Mouse (Mus musculus) kidney, postnatal 25 days (tissue): ENCODE data around the gene Nktr.

Experiments used
- DNase-seq, 2 experiments: peaks; one replicate each; pipeline ENCODE4 v3.0.0; 2021; ENCODE audit warnings: mixed read lengths in 2 of 2

The Nktr gene

DNA sequence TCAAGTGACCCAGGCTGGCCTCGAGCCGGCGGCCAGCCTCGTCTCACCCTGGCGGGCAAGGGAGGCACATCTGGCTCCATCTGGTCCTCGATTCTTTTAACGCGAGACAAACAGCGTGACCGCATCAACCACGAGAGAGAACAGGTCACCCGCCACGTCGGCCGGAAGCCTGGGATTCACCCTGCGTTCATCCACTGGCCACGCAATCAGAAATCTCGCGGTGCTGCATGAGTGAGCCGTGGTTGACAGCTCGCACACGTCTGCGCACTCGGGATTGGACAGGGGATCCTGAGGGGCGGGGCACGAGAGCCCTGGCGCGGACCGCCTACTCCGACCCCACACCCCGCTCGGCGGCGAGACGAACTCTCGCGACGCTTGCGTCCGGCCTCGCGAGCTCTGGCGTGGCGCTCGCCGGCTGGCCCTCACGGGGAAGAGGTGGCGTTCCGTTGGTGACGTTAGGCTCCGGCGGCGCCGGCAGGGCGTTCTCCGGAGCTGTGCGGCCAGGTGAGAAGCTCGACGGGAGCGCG lies at the start of gene Nktr:
Gene Nktr (plus strand): TSS at position 378 of the 527 bp plus-strand sequence.
- DNase-seq, result peak; percentile 98 to 99

DNA sequence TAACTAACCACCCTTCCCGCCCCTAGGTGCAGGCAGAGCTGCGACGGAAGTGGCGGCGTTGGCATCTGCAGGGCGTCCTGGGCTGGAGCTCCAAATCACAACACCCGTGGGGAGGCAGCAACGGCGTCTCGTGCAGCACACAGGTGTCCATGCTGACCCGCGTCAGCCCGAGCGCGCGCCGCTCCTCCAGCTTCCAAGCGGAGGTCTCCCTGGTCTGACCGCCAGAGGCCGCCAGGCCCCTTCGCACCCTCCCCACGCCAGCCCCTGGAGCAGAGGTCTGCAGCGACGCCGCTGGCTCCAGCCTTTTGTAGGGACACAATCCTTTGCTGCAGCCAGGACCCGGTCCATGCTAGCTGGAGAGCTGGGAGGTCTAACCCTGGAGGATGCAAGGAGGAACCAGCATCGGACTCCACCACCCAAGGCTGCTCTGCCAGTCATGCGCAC lies 49.6 kb upstream of the Nktr start:
- DNase-seq, result peak; percentile 64 to 77

DNA sequence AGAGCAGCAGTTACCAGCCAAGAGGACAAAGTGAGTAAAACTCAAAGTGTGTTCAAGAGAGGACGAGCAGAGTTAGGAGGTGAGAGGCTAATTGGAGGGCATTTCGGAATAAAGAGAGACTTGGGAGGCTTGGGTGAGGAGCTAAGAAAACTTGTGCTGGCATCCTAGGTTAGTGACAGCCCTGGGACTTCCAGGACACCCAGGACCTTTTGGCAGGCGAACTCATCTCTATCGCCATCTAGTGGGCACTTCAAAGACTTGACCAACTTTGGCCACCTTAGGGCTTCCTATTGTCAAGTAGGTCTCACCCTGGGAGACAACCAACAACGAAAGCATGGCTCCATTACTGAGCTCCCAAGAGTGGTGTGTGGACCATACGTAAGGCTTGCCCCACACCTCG lies 47.7 kb upstream of the Nktr start:
- DNase-seq, result peak; percentile 52 to 55

DNA sequence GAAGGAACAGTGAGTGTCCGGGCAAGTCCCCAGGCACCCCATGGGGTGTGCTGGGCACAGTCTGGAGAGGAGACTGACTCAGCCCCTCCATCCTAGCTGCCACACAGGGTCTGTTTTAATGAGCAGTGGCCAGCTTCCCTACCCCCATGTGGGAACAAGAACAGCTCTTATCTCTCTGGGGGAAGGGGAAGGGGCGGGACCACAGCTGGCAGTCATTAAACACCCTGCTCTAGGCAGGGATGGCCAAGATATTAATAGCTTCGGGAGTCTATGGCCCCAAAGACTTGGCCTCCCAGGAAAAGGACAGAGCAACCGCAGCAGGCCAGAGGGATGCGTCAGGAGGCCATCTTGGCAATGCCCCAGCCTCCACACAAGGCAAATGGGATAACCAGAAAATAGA lies 46.7 kb upstream of the Nktr start:
- DNase-seq, result peak; percentile 35 to 60

DNA sequence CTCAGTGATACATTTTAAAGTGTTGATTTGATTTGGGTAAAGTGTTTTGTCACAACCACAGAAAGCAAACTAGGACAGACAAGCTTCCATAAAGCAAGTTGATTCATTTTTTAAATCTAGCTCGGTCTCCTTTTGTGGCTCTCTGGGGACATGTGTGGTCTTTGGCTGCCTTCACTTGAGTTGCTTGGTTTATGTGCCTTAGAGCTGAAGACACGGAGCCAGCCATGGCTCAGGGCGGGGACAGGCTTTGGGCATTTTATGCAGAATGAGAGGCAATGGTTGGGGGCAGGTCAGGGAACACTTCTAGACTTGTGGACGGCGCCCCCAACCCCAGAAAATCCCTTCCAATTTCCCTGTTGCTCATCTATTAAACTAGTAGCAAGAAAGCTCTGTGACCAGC lies 45.3 kb upstream of the Nktr start:
- DNase-seq, result no peak

DNA sequence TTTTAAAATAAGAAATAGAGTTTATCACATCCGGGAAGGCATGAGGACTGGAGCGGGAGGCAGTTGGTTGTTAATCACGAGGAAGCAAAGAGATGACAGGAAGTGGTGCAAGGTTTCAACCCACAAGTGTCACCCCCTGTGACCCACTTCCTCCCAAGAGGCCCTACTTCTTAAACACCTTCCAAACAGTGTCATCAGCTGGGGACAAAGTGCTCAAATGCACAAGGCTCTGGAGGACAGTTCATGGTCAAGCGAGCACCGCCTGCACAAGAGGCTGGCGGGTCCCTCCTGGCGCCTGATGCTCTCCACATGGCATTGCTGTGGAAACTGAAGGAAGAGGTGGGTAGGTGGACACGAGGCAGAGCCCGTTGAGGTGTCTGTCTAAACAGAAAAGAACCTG lies 44.0 kb upstream of the Nktr start:
- peak in 1 of 2 experiments; percentile 25 for DNase-seq

DNA sequence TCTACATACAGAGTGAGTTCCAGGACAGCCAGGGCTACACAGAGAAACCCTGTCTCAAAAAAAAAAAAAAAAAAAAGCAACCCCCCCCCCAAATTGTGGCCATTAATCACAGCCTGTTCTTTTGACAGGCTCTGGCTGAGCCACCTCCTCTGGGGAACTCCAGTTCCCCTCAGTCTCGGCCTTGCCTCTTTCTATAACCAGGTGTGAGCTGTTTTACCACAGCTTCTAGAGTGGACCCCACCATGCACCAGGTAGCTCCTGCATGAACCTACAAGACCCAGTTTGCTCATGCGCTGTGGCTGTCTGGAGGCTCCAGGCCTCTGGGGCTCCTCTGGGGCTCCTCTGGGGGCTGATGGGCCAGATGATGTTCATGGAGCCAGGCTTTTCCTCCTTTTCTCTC lies 43.4 kb upstream of the Nktr start:
- DNase-seq, result no peak

DNA sequence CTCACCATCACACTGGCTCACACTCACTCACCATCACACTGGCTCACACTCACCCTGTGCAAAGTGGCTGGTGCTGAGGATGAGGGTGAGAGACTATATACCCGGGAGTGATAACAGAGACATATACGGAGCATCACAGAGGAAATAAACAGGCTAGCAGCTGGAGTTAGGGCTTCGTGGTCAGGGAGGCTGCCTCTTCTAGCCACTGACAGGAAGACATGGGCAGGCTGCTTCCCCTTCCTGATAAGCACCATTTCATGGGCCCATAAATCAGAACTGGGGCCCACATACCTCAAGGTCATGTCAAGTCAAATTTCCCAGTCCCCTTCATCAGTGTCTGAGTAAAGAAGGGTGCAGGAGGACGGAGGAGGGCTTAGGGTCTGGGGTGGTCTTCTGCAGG lies 41.9 kb upstream of the Nktr start:
- no peak for DNase-seq

DNA sequence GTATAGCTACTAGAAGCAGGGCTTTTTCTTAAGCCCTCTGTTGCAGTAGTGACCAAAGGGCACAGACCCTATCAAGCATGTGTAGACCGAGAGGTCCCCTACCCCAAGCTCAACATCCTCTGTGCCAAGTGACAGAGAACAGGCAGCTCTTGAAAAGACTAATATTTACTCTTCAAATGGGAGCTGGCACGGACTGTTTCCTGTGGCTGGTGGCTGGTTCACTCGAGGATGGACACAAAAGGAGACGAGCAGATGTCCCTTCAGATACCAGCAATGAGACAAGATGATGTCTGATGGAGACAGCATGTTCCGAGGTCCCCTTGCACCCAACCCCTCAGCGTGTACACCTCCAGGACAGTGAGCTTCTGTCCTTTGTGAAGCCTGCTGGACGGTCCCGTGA lies 41.5 kb upstream of the Nktr start:
- no peak for DNase-seq

DNA sequence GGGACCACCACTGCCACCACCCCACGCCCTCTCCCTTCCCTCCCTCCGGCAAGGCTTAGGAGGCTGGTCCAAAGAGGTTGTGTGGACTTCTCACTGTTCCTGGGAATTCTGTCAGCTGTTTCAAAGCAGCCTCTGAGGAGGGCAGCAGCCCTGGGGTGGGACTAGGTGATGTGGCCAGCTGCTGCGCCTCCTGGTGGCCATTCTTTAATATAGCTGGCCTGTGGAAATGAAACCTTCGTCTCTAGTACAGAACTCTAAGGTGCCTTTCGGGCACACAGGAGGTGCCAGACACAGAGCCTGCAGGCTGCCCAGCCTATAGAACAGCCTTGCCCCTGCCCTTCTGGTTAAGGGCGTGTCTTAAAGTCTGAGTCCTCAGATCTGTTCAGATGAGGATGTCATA lies 39.4 kb upstream of the Nktr start:
- peak in 1 of 2 experiments; percentile 57 for DNase-seq

DNA sequence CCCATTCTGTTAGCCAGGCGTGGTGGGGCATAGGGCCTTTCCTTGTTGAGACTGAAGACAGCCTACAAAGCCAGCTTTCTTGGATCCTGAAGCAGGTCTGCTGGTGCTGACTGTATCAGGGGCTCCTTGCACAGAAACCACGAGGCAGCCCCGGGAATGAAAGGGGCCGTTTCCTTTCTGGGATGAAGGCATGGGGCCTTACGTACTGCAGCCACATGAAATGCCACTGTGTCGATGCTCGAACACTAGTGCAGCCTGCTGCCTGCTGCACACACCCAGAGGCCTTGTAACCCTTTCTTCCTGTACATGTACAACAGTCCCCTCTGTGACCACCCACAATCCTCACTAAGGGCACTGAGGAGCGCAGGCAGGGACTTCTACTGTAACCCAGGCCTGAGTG lies 37.8 kb upstream of the Nktr start:
- DNase-seq, result no peak

DNA sequence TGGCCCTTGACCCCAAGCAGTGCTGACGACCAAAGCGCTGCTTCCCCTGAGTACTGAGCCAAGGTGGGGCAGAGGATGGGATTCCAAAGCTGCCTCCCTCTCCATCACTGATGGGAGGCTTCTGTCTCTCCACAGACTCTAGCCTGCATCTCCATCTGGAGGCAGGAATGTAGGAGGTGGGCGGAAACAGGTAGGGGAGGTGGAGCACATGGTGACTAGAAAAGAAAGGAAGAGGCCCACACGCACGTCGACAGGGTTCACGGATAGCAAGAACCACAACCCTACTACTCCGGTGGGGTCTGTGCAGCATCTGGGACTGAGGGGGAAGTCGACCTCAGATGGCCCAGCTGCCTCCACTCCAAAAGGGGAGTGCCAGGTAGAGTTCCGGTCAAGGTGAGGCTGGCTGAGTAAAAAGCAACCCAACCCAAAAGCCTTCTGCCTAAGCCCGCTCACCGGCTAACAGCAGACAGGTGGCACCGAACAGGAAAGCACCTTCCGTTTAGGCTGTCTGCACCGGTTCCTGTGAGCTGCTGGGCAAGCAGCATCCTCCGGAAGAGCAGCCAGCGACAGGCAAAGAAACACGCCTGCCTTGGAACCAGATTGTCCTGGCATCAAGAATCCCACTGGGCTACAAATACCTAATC lies 36.8 kb upstream of the Nktr start:
- no peak for DNase-seq

DNA sequence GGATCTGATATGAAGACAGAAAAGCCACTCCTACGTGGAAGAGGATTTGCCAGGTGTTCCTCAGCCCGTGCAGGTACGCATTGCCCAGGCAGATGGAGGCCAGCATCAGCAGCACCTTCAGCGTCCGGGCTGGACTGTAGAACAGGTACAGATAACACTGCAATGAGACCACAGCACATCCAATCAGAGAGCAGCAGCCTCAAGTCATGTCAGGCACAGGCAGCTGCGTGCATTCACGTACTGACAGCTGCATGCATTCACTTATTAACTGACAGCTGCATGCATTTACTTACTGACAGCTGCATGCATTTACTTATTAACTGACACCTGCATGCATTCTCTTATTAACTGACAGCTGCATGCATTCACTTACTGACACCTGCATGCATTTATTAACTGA lies 34.3 kb upstream of the Nktr start:
- no peak for DNase-seq

DNA sequence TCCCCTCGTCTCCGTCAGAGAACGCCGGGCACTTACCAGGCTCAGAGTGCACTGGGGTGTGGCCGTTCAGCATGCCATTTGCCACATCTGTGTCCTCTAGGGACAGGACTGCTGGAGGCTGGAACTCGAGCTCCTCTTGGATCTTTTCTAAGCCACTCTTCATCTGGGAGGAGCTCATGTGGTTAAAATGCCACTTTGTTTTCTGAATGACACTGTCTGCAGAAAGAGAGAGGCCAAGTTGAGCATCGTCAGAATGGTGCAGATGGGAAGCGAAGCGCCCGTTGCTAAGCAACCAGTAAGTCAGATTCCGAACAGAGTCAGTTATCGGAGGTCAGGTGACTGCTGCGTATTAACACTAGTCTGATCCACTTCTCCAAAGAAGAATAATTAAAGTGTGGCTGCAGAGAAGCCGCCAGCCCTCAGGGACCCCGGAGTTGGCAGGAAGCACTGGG lies 28.7 kb upstream of the Nktr start:
- DNase-seq, result no peak

DNA sequence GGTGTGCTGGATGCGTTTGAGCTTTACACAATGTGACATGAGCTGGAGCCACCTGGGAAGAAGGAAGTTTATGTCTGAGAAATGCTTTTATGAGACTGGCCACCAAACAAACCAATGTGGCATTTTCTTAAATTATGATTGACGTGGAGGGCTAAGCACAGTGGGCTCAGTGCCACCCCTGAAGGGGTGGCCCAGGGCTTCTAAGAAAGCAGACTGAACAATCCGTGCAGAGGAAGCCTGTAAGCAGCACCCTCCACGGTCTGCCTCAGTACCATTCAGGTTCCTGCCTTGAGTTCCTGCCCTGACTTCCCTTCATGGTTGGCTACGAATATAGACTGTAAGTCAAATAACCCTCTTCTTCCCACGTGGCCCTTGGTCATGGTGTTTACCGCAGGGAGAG lies 28.2 kb upstream of the Nktr start:
- DNase-seq, result no peak

DNA sequence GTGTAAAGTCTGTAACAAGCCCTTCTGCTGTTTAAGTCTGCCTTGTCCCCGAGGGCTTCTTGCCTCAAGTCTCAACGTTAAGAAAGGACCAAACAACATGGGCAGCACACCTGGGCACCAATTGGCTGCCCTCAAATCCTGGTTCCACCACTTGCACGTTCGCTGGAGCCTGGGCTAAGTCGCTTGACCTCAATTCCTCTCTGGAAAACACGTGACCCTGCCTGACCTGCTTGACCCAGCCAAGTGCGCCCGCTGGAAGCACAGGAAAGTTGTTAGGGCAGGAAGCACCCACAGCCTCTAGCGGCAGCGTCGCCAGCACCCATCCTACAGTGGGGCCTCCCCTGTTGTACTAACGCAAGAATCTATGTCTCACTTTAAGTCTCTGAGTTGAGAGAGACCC lies 24.2 kb upstream of the Nktr start:
- no peak for DNase-seq

DNA sequence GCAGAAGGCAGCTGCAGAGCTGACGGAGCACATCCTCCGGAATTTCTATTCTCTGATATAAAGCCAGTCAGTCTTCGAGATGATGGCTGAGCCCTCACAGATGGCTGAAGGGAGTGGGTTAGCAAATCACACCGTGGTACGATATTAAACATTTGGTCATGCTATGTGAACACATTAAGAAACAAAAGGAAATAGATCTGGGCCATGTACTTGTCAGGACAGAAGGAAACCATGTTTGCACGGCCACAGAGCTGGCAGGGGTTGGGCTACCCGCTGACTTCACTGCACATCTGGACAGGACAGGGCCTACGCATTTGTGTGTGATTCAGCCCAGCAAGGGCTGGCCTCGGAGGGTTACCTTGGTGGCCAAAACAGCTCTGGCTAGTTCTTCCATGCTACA lies 22.3 kb upstream of the Nktr start:
- no peak for DNase-seq

DNA sequence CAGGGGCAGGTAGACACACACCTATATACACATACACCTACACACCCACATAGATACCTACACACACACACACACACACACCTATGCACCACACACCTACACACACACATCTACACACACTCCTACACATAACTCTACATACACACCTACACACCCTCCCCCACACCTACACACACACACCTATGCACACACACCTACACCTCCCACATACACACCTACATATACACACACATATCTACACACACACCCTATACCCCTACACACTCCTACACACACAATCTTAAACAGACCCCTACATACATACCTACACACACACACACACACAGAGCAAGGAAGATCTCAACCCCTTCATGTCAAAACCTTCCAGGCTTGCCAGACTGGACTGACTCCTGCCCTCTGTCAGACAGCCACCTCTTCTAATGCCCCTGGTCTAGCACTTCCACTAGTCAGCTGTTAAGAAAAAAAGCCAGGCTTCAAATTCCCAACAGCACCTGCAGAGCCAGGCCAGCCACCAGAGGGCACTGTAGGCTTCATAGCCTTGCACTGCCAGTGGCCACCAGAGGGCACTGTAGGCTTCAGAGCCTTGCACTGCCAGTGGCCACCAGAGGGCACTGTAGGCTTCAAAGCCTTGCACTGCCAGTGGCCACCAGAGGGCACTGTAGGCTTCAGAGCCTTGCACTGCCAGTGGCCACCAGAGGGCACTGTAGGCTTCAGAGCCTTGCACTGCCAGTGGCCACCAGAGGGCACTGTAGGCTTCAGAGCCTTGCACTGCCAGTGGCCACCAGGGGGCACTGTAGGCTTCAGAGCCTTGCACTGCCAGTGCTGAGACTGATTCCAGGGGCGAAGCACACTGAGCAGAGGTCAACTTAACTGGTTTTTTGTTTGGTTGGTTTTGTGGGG lies 21.6 kb upstream of the Nktr start:
- DNase-seq, result peak; percentile 65 to 77

DNA sequence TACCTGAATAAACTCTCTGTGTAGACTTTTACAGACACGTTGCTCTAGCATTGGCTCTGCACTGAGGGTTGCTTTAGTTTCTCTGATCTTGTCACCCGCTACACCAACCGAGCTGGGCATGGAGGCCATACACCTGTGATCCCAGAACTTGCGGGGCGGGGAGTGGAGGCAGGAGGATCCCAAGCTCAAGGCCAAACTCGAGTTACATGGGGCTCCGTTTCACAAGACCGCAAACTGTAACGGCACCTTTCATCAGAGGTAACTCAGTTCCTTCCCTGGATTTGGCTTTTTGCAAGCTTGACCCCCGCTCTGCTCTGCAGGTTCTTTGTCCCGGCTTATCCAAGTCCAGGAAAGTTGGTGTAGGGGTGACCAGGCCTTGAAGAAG lies 14.7 kb upstream of the Nktr start:
- peak in 1 of 2 experiments; percentile 39 for DNase-seq

DNA sequence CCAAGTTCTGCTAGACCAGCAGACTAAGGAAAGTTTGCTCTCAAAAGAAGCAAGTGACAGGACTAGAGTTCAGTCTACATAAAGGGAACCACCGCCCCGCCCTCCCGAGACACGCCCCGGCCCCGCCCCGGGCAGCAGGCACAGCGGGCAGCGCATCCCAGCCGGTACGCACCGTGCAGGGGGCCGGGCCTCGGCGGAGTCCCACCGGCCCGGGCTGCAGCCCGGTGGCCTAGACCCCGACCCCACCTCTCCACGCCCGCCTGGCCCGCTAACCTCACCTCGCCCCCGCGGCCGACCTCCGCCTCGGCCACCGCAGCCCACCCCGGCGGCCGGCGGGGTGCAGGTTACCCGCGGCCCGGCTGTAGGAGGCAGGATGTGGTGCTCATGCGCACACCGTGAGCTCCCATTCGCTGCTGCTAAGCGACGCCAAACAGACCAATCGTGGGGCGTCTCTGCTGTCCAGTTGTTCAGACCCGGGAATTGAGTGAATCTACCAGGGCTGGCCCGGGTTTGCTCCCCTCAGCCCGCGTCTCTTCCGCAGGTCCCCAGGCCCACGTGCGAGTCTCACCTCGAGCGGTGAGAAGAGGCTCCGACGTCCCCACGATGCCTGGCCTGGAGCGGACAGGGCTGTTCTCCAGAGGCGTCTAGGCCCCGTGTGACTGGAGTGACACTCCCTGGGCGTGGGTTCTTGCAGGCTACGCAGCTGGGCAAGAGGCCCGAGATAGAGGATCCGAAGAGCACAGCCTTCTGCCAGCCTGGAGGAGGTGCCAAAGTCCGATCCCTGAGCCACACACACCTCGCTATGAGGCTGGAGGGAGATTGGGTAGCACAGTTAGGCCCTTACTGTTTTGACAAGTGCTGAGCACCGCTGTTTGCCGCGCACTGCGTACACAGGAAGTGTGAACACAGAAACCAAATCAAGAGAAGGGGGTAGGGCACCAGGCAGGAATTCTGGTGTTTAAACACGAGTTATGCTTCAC lies 14.0 kb upstream of the Nktr start, which contains the start of gene Sec22c:
Gene Sec22c (minus strand): TSS at position 845 of the 980 bp plus-strand sequence.
- DNase-seq, result peak; percentile 91 to 96

DNA sequence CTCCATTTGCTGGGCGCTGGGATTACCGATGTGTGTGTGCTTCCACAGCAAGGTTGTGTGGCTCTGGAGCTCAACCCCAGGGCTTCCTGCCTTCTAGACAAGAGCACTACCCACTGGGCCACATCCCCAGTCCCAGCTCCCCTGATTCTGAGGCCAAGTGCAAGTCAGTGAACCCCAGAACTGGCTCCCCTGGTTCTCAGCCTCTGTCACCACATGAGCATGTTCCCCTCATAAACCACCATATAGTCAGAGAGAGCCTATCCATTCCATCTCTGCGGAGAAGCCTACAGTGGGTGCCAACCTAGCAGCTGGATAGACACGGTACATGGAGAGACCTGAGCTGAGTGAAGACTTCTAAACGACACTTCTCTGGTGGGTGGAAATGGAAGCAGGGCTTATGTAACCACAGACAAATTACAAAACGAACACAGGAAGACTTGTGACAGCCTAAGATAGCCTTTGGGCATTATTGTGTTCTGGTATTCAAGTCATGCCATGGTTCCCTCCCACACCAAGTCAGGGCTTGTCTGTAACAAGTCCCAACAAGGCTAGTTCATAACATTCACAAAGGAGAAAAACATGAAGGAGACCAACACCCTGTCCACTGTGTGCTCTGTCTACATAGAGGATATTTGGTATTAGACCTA lies 12.8 kb upstream of the Nktr start:
- DNase-seq, result peak in 1 of 2 experiments; percentile 17

DNA sequence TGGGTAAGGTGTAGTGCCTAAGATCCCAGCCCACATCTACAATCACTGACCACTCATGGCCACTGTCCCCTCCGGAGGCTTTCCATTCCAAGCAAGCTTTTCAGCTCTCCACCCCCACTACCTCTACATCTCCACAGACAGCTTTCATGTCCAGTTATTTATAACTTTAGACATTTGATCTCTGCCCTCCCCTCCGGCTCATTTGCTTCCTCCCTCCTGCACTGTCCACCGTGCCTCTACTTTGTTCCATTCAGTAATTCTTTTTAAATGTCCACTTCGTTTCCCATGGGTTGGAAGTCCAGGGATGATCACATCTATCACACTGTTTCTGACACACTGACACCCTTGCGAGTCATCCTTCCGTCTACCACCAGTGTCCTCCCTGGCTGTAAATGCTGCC lies 11.2 kb upstream of the Nktr start:
- DNase-seq, result peak in 1 of 2 experiments; percentile 36
